Mouse (Mus musculus): ENCODE measurements around the gene Gm4952. TPM values are rescaled to one million over a fixed set of nuclear protein-coding genes. Genes with fewer than 3 reads are reported as not detected.

Gene Gm4952
- polyA plus RNA-seq, 1 experiment from 2014 or later = not detected

- Histone ChIP-seq H3K9ac (no peak overlapping the region), H3K4me1 (peaks cover 10% of the 10 kb centered on the region), H3K36me3 (ENCODE audit: poor library complexity, severe bottlenecking) (peaks cover 6% of the 10 kb centered on the region), H3K27ac (no peak overlapping the region), H3K4me3 (no peak overlapping the region), H3K9me3 (replicated peaks) (no peaks in the 10 kb centered on the region), H3K27me3 (no peaks in the 10 kb centered on the region), H3K4me2 (no peak overlapping the region)
- ATAC-seq = no peak
- 76% methylated on average over 2 of the region's 2 CpGs for WGBS
These were observed 24.3 kb upstream of the Gm4952 start for GRCm38 (mm10) chr19:12575514-12575913.

GRCm38 (mm10) chr19:12576639-12577038 is 23.1 kb upstream of the Gm4952 start:
- Histone ChIP-seq H3K27ac (no peak overlapping the region), H3K9ac (no peak overlapping the region), H3K9me3 (replicated peaks) (no peaks in the 10 kb centered on the region), H3K36me3 (ENCODE audit: poor library complexity, severe bottlenecking) (peaks cover 6% of the 10 kb centered on the region), H3K4me2 (no peak overlapping the region), H3K4me1 (peaks cover 10% of the 10 kb centered on the region), H3K27me3 (no peaks in the 10 kb centered on the region), H3K4me3 (no peak overlapping the region)
- ATAC-seq = no peak
- 90% methylated on average over 2 of the region's 2 CpGs for WGBS

GRCm38 (mm10) chr19:12585310-12585709 is 14.5 kb upstream of the Gm4952 start:
- WGBS = 92% methylated on average over 4 of the region's 4 CpGs
- Histone ChIP-seq H3K9ac (no peak overlapping the region), H3K4me2 (no peak overlapping the region), H3K36me3 (ENCODE audit: poor library complexity, severe bottlenecking) (peaks cover 6% of the 10 kb centered on the region), H3K4me1 (no peaks in the 10 kb centered on the region), H3K27me3 (no peaks in the 10 kb centered on the region), H3K4me3 (no peak overlapping the region), H3K9me3 (replicated peaks) (no peaks in the 10 kb centered on the region), H3K27ac (no peak overlapping the region)
- ATAC-seq = no peak

- Histone ChIP-seq H3K27me3 (peaks cover 3% of the 10 kb centered on the region; the same call in 1 of the 2 replicates), H3K36me3 (ENCODE audit: poor library complexity, severe bottlenecking) (peaks cover 2% of the 10 kb centered on the region), H3K27ac (no peak overlapping the region), H3K9me3 (replicated peaks) (no peaks in the 10 kb centered on the region), H3K4me1 (peaks cover 11% of the 10 kb centered on the region; the same call in 1 of the 2 replicates), H3K4me2 (no peak overlapping the region), H3K9ac (no peak overlapping the region), H3K4me3 (no peak overlapping the region)
- peak; percentile 63 for ATAC-seq
- 6% methylated on average over 1 of the region's 1 CpGs for WGBS
These were observed 7.9 kb upstream of the Gm4952 start for GRCm38 (mm10) chr19:12591908-12592307.

GRCm38 (mm10) chr19:12595135-12595529 is 4.6 kb upstream of the Gm4952 start:
- H3K4me3 ChIP-seq = peak overlapping the region; percentile 63
- 51% methylated on average over 2 of the region's 2 CpGs for WGBS
- no peak; the same call in 1 of the 2 replicates for ATAC-seq
- H3K9ac ChIP-seq = no peak overlapping the region
- H3K9me3 ChIP-seq (replicated peaks) = no peaks in the 10 kb centered on the region
- peaks cover 5% of the 10 kb centered on the region; the same call in 1 of the 2 replicates for H3K27me3 ChIP-seq
- H3K27ac ChIP-seq = no peak overlapping the region; the same call in 1 of the 2 replicates
- H3K4me1 ChIP-seq = peaks cover 11% of the 10 kb centered on the region; the same call in 1 of the 2 replicates
- no peaks in the 10 kb centered on the region for H3K36me3 ChIP-seq (ENCODE audit: poor library complexity, severe bottlenecking)
- H3K4me2 ChIP-seq = peak overlapping the region; percentile 98

- Histone ChIP-seq H3K4me1 (peaks cover 11% of the 10 kb centered on the region; the same call in 1 of the 2 replicates), H3K27me3 (peaks cover 5% of the 10 kb centered on the region; the same call in 1 of the 2 replicates), H3K9me3 (replicated peaks) (no peaks in the 10 kb centered on the region), H3K9ac (peak overlapping the region; percentile 75), H3K27ac (no peak overlapping the region; the same call in 1 of the 2 replicates), H3K4me2 (peak overlapping the region; percentile 98), H3K4me3 (peak overlapping the region; percentile 63), H3K36me3 (ENCODE audit: poor library complexity, severe bottlenecking) (no peaks in the 10 kb centered on the region)
- under 1% methylated on average over 49 of the region's 49 CpGs for WGBS
- peak; percentile 89 for ATAC-seq
These were observed 4.1 kb upstream of the Gm4952 start for GRCm38 (mm10) chr19:12595530-12596289.

GRCm38 (mm10) chr19:12596290-12597072 is 3.3 kb upstream of the Gm4952 start:
- H3K36me3 ChIP-seq (ENCODE audit: poor library complexity, severe bottlenecking) = no peaks in the 10 kb centered on the region
- WGBS = 16% methylated on average over 23 of the region's 23 CpGs
- H3K4me3 ChIP-seq = peak overlapping the region; percentile 63
- H3K27me3 ChIP-seq = peaks cover 5% of the 10 kb centered on the region; the same call in 1 of the 2 replicates
- ATAC-seq = peak; percentile 66
- H3K4me2 ChIP-seq = peak overlapping the region; percentile 98
- no peak overlapping the region for H3K27ac ChIP-seq
- no peaks in the 10 kb centered on the region for H3K9me3 ChIP-seq (replicated peaks)
- H3K4me1 ChIP-seq = peaks cover 11% of the 10 kb centered on the region; the same call in 1 of the 2 replicates
- H3K9ac ChIP-seq = peak overlapping the region; percentile 75

GRCm38 (mm10) chr19:12597073-12597405 is 2.7 kb upstream of the Gm4952 start:
- Histone ChIP-seq H3K36me3 (ENCODE audit: poor library complexity, severe bottlenecking) (no peaks in the 10 kb centered on the region), H3K4me2 (peak overlapping the region; percentile 98), H3K9ac (no peak overlapping the region), H3K4me3 (0 out of 2 replicates have a peak overlapping the region, but pooled peaks have one; percentile 63), H3K27me3 (peaks cover 5% of the 10 kb centered on the region; the same call in 1 of the 2 replicates), H3K4me1 (peaks cover 11% of the 10 kb centered on the region; the same call in 1 of the 2 replicates), H3K27ac (no peak overlapping the region), H3K9me3 (replicated peaks) (no peaks in the 10 kb centered on the region)
- ATAC-seq = no peak
- 83% methylated on average over 3 of the region's 3 CpGs for WGBS

GRCm38 (mm10) chr19:12598674-12599073 is 1.1 kb upstream of the Gm4952 start:
- Histone ChIP-seq H3K4me3 (no peak overlapping the region), H3K27me3 (peaks cover 5% of the 10 kb centered on the region; the same call in 1 of the 2 replicates), H3K27ac (no peak overlapping the region), H3K4me1 (peaks cover 11% of the 10 kb centered on the region; the same call in 1 of the 2 replicates), H3K36me3 (ENCODE audit: poor library complexity, severe bottlenecking) (no peaks in the 10 kb centered on the region), H3K9ac (no peak overlapping the region), H3K4me2 (no peak overlapping the region), H3K9me3 (replicated peaks) (no peaks in the 10 kb centered on the region)
- 71% methylated on average over 3 of the region's 3 CpGs for WGBS
- no peak for ATAC-seq

- Histone ChIP-seq H3K4me2 (no peak overlapping the region), H3K9ac (no peak overlapping the region), H3K36me3 (ENCODE audit: poor library complexity, severe bottlenecking) (no peaks in the 10 kb centered on the region), H3K9me3 (replicated peaks) (no peaks in the 10 kb centered on the region), H3K4me1 (peaks cover 6% of the 10 kb centered on the region; the same call in 1 of the 2 replicates), H3K27me3 (peaks cover 5% of the 10 kb centered on the region; the same call in 1 of the 2 replicates), H3K27ac (no peak overlapping the region), H3K4me3 (no peak overlapping the region)
- ATAC-seq = no peak
- 51% methylated on average over 2 of the region's 2 CpGs for WGBS
These were observed 1.1 kb downstream of the Gm4952 start for GRCm38 (mm10) chr19:12600684-12601480.

GRCm38 (mm10) chr19:12608336-12608735 is 8.6 kb downstream of the Gm4952 start:
- H3K27ac ChIP-seq = no peak overlapping the region

More at GRCm38 (mm10) chr19:12608336-12608735, 8.6 kb downstream of the Gm4952 start:
- ATAC-seq = no peak
- Histone ChIP-seq H3K4me1 (no peaks in the 10 kb centered on the region), H3K4me3 (no peak overlapping the region), H3K4me2 (no peak overlapping the region), H3K36me3 (ENCODE audit: poor library complexity, severe bottlenecking) (no peaks in the 10 kb centered on the region), H3K27me3 (no peaks in the 10 kb centered on the region), H3K9me3 (replicated peaks) (no peaks in the 10 kb centered on the region), H3K9ac (no peak overlapping the region)
